Mouse (Mus musculus) megakaryocyte, embryonic 14.5 days (primary cell): Measurements from ENCODE around the gene Arl4d. TPM values are rescaled to one million over a fixed set of nuclear protein-coding genes. Genes with fewer than 3 reads are reported as not detected.
A peak's percentile ranks its signal among the peaks of the same experiment; 100 is the strongest.

ENCODE experiments used
- H3K27me3 ChIP-seq: replicated peaks from 2 replicates; pipeline ENCODE3; 2012; ENCODE audit warnings: inconsistent platforms
- H3K36me3 ChIP-seq: replicated peaks from 2 replicates; pipeline ENCODE3; 2012; ENCODE audit warnings: low read length, inconsistent platforms, mixed read lengths
- H3K4me1 ChIP-seq: 2 replicates; pipeline ENCODE4 v1.6.1; 2012; ENCODE audit warnings: inconsistent platforms
- H3K4me3 ChIP-seq: replicated peaks from 2 replicates; pipeline ENCODE3; 2012; ENCODE audit warnings: moderate library complexity, mild to moderate bottlenecking, inconsistent platforms
- H3K9me3 ChIP-seq: 2 replicates; pipeline ENCODE4 v1.6.1; 2012; ENCODE audit warnings: inconsistent platforms
- FLI1 ChIP-seq: IDR thresholded peaks from 2 replicates; pipeline ENCODE4 v1.6.1; 2012; ENCODE audit warnings: low read length, inconsistent platforms, mixed read lengths
- GATA1 ChIP-seq: IDR thresholded peaks from 3 replicates; pipeline ENCODE4 v1.6.1; 2012; ENCODE audit warnings: mixed read lengths, low read length, inconsistent platforms, borderline replicate concordance
- polyA plus RNA-seq: library from polyadenylated mRNA; stranded (reverse); fragments of >175 nt; gene quantifications from 2 replicates; pipeline ENCODE4 v1.2.3, GENCODE M21; 2012; ENCODE audit warnings: low replicate concordance; ENCODE audit not compliant: insufficient read depth

Arl4d gene
- polyA plus RNA-seq, 1 experiment: 1.2 TPM

DNA sequence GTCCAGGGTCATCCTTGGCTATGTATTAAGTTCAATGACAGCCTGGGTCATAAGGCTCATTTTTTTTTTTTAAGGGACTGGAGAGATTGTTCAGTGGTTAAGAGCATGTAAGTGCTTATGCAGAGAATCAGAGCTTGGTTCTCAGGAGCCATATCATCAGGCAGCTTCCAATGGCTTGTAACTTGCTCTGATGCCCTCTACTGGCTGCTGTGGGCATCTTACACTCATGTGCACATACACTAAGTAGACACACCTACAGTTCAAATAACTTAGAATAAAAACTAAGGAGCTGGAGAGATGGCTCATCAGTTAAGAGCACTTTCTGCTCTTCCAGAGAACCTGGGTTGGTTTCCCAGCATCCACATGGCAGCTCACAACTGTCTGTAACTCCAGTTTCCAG lies 32.8 kb downstream of the Arl4d start:
- TF ChIP-seq FLI1: no peak
- no peak for TF ChIP-seq GATA1
- H3K36me3 ChIP-seq: no peaks in the 10 kb centered on the region
- H3K4me1 ChIP-seq: peaks cover 42% of the 10 kb centered on the region
- no peak overlapping the region for H3K4me3 ChIP-seq
- H3K9me3 ChIP-seq: peaks cover 6% of the 10 kb centered on the region; the same call in 1 of the 2 replicates
- no peaks in the 10 kb centered on the region for H3K27me3 ChIP-seq

DNA sequence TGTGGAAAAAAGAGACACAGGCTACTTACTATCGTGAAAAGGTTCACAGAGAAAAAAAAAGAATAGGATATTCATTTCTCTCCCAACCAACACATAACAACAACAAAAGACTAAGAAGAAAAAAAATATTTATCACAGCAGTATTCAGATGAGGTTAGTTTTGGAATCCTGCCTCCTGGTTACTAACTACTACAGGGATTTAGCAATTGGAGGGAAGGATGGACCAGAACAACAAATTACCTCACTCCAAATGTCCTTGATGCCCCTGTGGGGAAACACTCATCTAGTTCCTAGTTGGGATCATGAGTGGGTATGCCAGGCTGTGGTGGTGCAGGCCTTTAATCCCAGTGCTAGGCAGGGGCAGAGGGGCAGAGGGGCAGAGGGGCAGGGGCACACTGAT lies 34.2 kb downstream of the Arl4d start:
- Histone ChIP-seq H3K4me1 (peaks cover 42% of the 10 kb centered on the region), H3K27me3 (peaks cover 2% of the 10 kb centered on the region), H3K9me3 (peaks cover 6% of the 10 kb centered on the region; the same call in 1 of the 2 replicates), H3K36me3 (no peaks in the 10 kb centered on the region), H3K4me3 (no peak overlapping the region)
- no peak for TF ChIP-seq FLI1

DNA sequence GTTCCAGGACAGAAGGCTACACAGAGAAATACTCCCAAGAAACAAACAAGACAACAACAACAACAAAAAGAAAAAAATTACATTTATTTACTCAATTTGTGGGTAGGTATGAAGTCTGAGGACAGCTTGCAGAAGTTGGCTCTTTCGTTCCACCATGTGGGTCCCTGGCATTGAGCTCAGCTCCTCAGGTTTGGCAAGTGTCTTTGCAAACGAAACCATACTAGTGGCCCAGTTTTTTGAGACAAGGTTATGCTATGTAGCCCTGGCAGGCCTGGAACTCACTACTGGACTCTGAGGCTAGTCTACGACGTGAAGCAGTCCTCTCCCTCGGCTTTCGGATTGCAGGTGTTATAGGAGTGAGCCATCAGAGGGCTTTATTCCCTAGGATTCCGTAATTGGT lies 34.6 kb downstream of the Arl4d start:
- H3K4me1 ChIP-seq: peaks cover 42% of the 10 kb centered on the region
- H3K27me3 ChIP-seq: peaks cover 2% of the 10 kb centered on the region
- TF ChIP-seq FLI1: no peak
- no peak for TF ChIP-seq GATA1
- no peaks in the 10 kb centered on the region for H3K36me3 ChIP-seq
- no peak overlapping the region for H3K4me3 ChIP-seq
- H3K9me3 ChIP-seq: peaks cover 6% of the 10 kb centered on the region; the same call in 1 of the 2 replicates

DNA sequence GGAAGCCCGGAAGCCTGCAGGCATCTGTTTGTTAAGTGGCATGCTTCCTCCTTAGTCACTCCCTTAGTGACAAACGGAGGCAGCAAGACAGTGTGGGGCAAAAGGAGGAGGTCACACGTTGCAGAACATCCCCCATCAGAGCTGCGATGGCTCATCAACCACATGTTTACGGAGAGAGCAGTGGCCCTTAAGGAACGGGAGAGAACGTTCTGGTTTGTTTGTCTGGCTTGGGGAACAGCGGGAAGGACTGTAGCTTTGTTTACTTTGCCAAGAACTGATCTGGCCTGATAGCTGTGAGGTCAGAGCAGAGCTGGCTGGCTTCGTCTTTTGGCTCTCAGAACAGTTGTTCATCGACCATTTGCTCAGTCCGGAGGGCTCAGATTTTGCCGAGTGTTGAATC lies 35.1 kb downstream of the Arl4d start:
- Histone ChIP-seq H3K9me3 (peaks cover 6% of the 10 kb centered on the region; the same call in 1 of the 2 replicates), H3K4me3 (peak overlapping the region; percentile 50), H3K36me3 (no peaks in the 10 kb centered on the region), H3K4me1 (peaks cover 37% of the 10 kb centered on the region), H3K27me3 (peaks cover 2% of the 10 kb centered on the region)
- no peak for TF ChIP-seq FLI1
- TF ChIP-seq GATA1: no peak

DNA sequence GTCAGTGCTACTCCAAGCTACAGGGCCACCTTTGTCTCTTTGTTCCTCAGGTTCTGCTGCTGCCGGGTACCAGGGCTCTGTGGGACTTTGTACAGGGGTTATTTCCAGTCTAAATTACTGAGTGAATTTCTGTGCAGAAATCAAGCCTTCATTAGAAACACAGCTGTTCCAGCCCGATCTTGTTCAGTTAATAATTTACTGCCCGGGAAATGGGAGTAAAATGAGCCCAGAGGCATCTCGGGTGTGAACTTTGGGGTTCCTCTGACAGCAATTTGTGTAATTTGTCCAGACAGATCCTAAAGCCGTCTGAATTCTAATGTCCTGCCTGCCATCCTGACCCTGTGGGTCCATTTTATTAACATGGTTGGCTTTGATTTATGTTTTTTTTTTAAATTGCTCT lies 38.7 kb downstream of the Arl4d start:
- no peaks in the 10 kb centered on the region for H3K9me3 ChIP-seq
- peaks cover 26% of the 10 kb centered on the region for H3K4me1 ChIP-seq
- no peak for TF ChIP-seq GATA1
- peaks cover 2% of the 10 kb centered on the region for H3K27me3 ChIP-seq
- no peaks in the 10 kb centered on the region for H3K36me3 ChIP-seq
- no peak overlapping the region for H3K4me3 ChIP-seq

DNA sequence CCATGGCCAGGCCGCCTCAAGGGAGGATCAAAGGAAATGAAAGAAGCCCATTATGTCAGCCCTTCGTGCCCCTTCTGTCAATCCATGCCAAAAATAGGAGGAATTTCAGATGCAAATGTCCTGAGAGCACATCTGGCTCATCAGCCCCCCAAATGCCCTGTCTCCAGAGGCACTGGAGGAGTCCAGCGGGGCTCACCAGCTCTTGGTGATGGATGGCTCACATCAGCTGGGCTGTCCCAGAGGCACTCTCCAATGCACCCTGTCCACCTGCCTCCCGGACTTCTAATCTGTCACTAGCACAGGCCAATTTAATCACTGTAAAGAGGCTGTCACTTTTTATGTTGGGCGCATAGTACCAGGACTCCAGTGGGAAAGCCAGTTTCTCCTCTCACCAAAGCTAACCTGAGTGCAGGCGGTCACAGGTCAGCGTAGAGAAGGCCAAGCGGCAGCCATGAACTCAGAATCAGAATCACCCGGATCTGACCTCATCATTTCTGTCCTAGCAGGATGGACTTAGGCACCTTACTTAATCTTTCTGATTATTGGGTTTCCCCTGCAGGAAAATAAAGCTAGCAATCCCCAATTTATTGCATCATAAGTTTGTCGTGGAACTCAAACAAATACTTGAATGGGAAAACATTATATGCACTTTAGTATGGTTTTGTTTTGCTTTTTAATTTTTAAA lies 41.6 kb downstream of the Arl4d start:
- Histone ChIP-seq H3K27me3 (peaks cover 2% of the 10 kb centered on the region), H3K4me3 (no peak overlapping the region), H3K4me1 (peaks cover 19% of the 10 kb centered on the region), H3K36me3 (no peaks in the 10 kb centered on the region), H3K9me3 (0 out of 2 replicates have a peak, but pooled peaks cover 3% of the 10 kb centered on the region)
- TF ChIP-seq GATA1 (no peak), FLI1 (no peak)

DNA sequence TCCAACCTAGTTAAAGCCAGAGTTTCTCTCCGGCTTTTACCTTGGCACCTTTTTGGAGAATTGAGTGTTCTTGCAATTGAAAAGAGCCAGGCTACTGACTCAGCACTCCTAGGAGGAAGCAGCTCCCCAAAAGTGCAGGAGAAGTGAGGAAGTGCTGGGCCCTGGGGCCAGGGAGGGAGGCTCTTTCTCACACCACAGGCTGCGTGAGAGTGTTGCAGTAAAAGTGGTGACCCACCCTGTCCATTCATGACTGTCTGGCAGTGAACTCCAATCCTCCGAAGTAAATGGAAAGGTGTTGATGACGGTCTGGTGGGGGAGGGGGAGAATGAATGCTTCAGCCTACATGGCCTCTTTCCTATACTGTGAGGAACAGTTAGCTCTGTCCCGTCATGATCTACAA lies 43.1 kb downstream of the Arl4d start:
- TF ChIP-seq GATA1 (no peak), FLI1 (no peak)
- H3K4me1 ChIP-seq: peaks cover 19% of the 10 kb centered on the region
- peak overlapping the region; percentile 72 for H3K4me3 ChIP-seq
- H3K36me3 ChIP-seq: no peaks in the 10 kb centered on the region
- peaks cover 2% of the 10 kb centered on the region for H3K27me3 ChIP-seq
- H3K9me3 ChIP-seq: 0 out of 2 replicates have a peak, but pooled peaks cover 3% of the 10 kb centered on the region

DNA sequence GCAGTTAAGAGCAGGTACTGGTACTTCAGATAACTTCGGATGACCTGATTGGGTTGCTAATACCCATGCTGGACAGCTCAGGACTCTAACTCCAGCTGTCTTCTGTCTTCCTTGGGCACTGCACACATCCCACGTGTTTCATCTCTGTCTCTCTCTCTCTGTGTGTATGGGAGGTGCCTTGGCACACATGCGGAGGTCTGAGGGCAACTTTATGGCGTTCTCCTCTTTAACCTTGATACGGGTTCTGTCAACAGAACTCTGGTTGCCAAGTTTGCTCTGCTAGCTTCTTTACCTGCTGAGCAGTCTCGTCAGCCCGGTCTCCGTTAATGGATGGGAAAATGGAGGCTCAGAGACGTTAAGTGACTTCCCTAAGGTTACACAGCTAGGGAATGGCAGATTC lies 47.5 kb downstream of the Arl4d start:
- 0 out of 2 replicates have a peak, but pooled peaks cover 3% of the 10 kb centered on the region for H3K9me3 ChIP-seq
- H3K4me1 ChIP-seq: peaks cover 16% of the 10 kb centered on the region
- H3K36me3 ChIP-seq: no peaks in the 10 kb centered on the region
- peaks cover 7% of the 10 kb centered on the region for H3K27me3 ChIP-seq
- H3K4me3 ChIP-seq: no peak overlapping the region
- TF ChIP-seq FLI1 (no peak), GATA1 (no peak)

DNA sequence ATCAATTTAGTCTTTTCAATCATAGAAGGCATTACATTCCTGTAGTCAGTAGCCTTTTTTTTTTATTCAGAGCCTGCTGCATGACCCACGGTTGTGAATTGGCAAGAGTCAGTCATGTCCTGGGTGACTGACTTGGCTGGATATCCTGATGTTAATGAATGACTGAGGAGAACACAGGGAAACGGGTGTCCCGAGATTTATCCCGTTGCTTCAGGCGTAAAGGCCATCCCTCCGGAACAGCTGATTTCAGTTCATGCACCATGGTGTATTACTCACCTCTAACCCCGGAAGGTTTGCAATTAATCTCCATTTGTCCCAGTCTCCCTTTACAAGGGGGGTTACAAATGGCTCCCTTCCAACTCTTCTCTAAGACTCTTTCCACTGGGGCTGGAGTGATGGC lies 48.7 kb downstream of the Arl4d start:
- peaks cover 9% of the 10 kb centered on the region for H3K27me3 ChIP-seq
- H3K4me1 ChIP-seq: peaks cover 5% of the 10 kb centered on the region
- no peak overlapping the region for H3K4me3 ChIP-seq
- H3K9me3 ChIP-seq: 0 out of 2 replicates have a peak, but pooled peaks cover 3% of the 10 kb centered on the region
- no peak for TF ChIP-seq FLI1
- TF ChIP-seq GATA1: no peak
- H3K36me3 ChIP-seq: no peaks in the 10 kb centered on the region

Other genes with a start within 250 kb of the Arl4d start
- 5.7 and 39.7 TPM in 2 replicates for gene Aarsd1, start 247.9 kb upstream of the Arl4d start, polyA plus RNA-seq
- gene Gm27029, start 240.7 kb upstream of the Arl4d start, polyA plus RNA-seq: not detected in 2 replicates
- 3.1 TPM in 1 of 2 replicates, not detected in the other for gene Rundc1, start 240.5 kb upstream of the Arl4d start, polyA plus RNA-seq
- gene Ptges3l, start 240.2 kb upstream of the Arl4d start, polyA plus RNA-seq: 2.8 TPM in 1 of 2 replicates, not detected in the other
- gene Rpl27, start 223.2 kb upstream of the Arl4d start, polyA plus RNA-seq: 250 and 697 TPM in 2 replicates
- 5.7 and 15.6 TPM in 2 replicates for gene Ifi35, start 217.1 kb upstream of the Arl4d start, polyA plus RNA-seq
- 2.6 and 2.9 TPM in 2 replicates for gene Rnd2, start 200.5 kb upstream of the Arl4d start, polyA plus RNA-seq
- 47.7 and 94.2 TPM in 2 replicates for gene Vat1, start 199.3 kb upstream of the Arl4d start, polyA plus RNA-seq
- 1.9 TPM in 1 of 2 replicates, not detected in the other for gene Brca1, start 113.6 kb upstream of the Arl4d start, polyA plus RNA-seq
- gene Nbr1, start 113.4 kb upstream of the Arl4d start, polyA plus RNA-seq: 8.2 and 55.6 TPM in 2 replicates
- 3.4 and 23.5 TPM in 2 replicates for gene Tmem106a, start 83.3 kb upstream of the Arl4d start, polyA plus RNA-seq
- gene Gm11634, start 66.3 kb upstream of the Arl4d start, polyA plus RNA-seq: not detected in 2 replicates
- 3.8 TPM in 1 of 2 replicates, not detected in the other for gene Rdm1, start 38.3 kb upstream of the Arl4d start, polyA plus RNA-seq
- gene Dhx8, start 67.4 kb downstream of the Arl4d start, polyA plus RNA-seq: 0.63 and 3.8 TPM in 2 replicates
- gene Etv4, start 119.8 kb downstream of the Arl4d start, polyA plus RNA-seq: 12.0 and 22.5 TPM in 2 replicates
- not detected in 2 replicates for gene Meox1, start 228.8 kb downstream of the Arl4d start, polyA plus RNA-seq